Mouse (Mus musculus) heart, embryonic 11.5 days (tissue): ENCODE results near the gene Nomo1. TPM values are rescaled to one million over a fixed set of nuclear protein-coding genes. Genes with fewer than 3 reads are reported as not detected.

Experiments
- ATAC-seq: fragments of 200-750 bp; cut with Nextera tagmentation; replicated peaks from 2 replicates; pipeline ENCODE4 v1.8.0; 2017; ENCODE audit warnings: moderate library complexity; ENCODE audit not compliant: insufficient number of reproducible peaks, low FRiP score, low TSS enrichment
- H3K27ac ChIP-seq: fragments of 300-500 bp; sonication (generic); 2 replicates; pipeline ENCODE4 v1.5.1; 2014; ENCODE audit warnings: mild to moderate bottlenecking, low read depth, low read length
- H3K27me3 ChIP-seq: fragments of 300-500 bp; sonication (generic); 2 replicates; pipeline ENCODE4 v1.6.1; 2014; ENCODE audit warnings: mild to moderate bottlenecking, low read length, mixed read lengths; ENCODE audit not compliant: control insufficient read depth, insufficient read depth
- H3K36me3 ChIP-seq: fragments of 300-500 bp; sonication (generic); 2 replicates; pipeline ENCODE4 v1.6.1; 2014; ENCODE audit warnings: mild to moderate bottlenecking, low read length, moderate library complexity, mixed read lengths; ENCODE audit not compliant: control insufficient read depth, insufficient read depth
- H3K4me1 ChIP-seq: fragments of 300-500 bp; sonication (generic); 2 replicates; pipeline ENCODE4 v1.6.1; 2014; ENCODE audit warnings: low read length; ENCODE audit not compliant: control insufficient read depth, insufficient read depth
- H3K4me2 ChIP-seq: fragments of 300-500 bp; sonication (generic); 2 replicates; pipeline ENCODE4 v1.6.1; 2014; ENCODE audit warnings: mild to moderate bottlenecking, moderate library complexity
- H3K4me3 ChIP-seq: fragments of 300-500 bp; sonication (generic); 2 replicates; pipeline ENCODE4 v1.5.1; 2014; ENCODE audit warnings: low read depth, low read length
- H3K9ac ChIP-seq: fragments of 300-500 bp; sonication (generic); 2 replicates; pipeline ENCODE4 v1.6.1; 2014; ENCODE audit warnings: mild to moderate bottlenecking, low read depth, low read length, moderate library complexity
- H3K9me3 ChIP-seq: fragments of 300-500 bp; sonication (generic); replicated peaks from 2 replicates; pipeline ENCODE4 v1.6.1; 2016; ENCODE audit warnings: low read length; ENCODE audit not compliant: control insufficient read depth
- WGBS: fragments of 180-500 bp; shearing (Covaris S2); extraction: QIAGEN DNeasy Blood & Tissue Kit; methylation state at CpG from one replicate; pipeline ENCODE4 v1.1.7; 2014; ENCODE audit not compliant: insufficient replicate concordance; 5-methylcytosine and 5-hydroxymethylcytosine counted together
- polyA plus RNA-seq: library from polyadenylated mRNA; unstranded; fragments of >200 nt; fragmentation: Nextera tagmentation; extraction: Ambion mirVana; gene quantifications from 2 replicates; pipeline ENCODE4 v1.2.1, GENCODE M21; 2014

Nomo1 gene
- polyA plus RNA-seq, 1 experiment from 2014 or later, result 20.8 TPM

DNA sequence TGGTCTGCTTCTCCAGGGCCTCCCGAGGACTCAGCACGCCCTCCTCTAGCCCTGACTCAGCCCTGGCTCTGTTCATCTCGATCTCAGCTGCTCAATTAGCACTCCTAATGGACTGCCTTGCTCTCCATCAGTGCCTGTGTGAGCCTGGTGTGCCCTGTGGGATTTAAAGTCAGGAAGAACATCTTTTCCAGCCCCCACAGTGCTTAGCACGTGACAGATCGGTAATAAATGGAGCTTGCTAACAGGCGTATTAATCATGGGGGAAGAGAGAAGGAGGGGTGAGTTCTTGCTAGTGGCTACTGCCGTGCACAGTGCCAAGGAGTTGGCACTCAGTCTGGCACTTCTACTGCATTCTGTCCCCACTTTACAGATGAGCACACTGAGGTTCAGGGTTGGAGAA is 94.7 kb downstream of the Nomo1 start:
- H3K4me1 ChIP-seq, result peaks cover 11% of the 10 kb centered on the region
- H3K9me3 ChIP-seq, result no peaks in the 10 kb centered on the region
- no peak for ATAC-seq
- H3K27ac ChIP-seq, result no peak overlapping the region
- WGBS, result 65% methylated on average over 7 of the region's 7 CpGs
- no peaks in the 10 kb centered on the region for H3K36me3 ChIP-seq
- no peak overlapping the region for H3K4me3 ChIP-seq
- no peak overlapping the region for H3K4me2 ChIP-seq
- H3K27me3 ChIP-seq, result peaks cover 6% of the 10 kb centered on the region
- no peak overlapping the region for H3K9ac ChIP-seq

DNA sequence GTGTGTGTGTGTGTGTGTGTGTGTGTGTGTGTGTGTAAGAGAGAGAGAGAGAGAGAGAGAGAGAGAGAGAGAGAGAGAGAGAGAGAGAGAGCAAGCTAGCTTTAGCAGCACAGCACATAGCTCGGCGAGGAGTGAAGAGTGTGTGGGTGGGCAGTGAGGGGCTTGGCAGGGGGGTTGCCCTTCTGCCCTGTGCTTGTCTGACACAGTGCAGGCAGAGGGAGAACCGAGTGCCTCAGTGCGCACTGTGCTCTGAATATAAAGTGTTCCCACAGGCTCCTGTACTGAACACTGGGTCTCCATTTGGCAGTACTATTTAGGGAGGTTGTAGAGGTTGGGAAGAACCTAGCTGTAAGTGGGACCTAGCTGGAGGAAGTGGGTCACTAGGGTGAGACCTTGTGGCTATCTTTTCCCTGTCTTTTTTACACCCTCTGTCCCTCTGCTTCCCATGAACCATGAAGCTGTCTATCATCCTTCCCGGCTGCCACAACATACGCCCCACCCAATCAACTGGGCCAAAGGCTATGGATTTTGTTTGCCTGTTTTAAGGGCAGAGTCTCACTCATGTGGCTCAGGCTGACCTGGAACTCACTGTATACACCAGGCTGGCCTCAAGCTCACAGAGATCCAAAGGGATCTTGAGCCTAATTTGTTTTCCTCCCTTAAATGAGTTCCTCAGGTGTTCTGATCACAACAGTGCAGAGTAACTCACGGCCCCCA is 96.1 kb downstream of the Nomo1 start:
- H3K4me2 ChIP-seq, result no peak overlapping the region
- no peak overlapping the region for H3K4me3 ChIP-seq
- peaks cover 22% of the 10 kb centered on the region for H3K4me1 ChIP-seq
- no peaks in the 10 kb centered on the region for H3K9me3 ChIP-seq
- ATAC-seq, result no peak
- WGBS, result 41% methylated on average over 7 of the region's 7 CpGs
- no peak overlapping the region for H3K27ac ChIP-seq
- H3K27me3 ChIP-seq, result peaks cover 6% of the 10 kb centered on the region
- H3K9ac ChIP-seq, result no peak overlapping the region
- H3K36me3 ChIP-seq, result no peaks in the 10 kb centered on the region

DNA sequence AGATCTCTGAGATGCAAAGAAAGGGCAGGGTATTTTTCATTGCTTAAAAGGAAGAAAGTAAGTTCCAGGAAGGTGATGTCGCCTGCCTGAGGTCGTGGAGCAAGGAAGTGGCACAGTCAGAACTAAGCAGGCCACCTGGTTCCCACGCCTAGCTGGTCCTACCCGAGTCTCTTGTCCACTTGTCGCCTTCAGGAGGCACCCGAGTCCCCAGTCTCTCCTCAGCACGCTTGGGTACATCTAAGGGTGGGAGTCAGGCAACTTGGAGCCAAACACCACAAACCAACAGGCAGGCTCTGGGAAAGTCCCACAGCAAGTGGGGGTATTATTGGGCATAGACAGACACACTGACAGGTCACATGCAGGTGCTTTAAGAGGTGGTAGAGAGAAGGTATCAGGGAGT is 97.2 kb downstream of the Nomo1 start:
- Histone ChIP-seq H3K4me3 (no peak overlapping the region), H3K27me3 (peaks cover 8% of the 10 kb centered on the region), H3K27ac (no peak overlapping the region), H3K4me2 (no peak overlapping the region), H3K9me3 (no peaks in the 10 kb centered on the region), H3K36me3 (no peaks in the 10 kb centered on the region), H3K9ac (no peak overlapping the region), H3K4me1 (peaks cover 20% of the 10 kb centered on the region; the same call in 1 of the 2 replicates)
- WGBS, result 52% methylated on average over 7 of the region's 7 CpGs
- ATAC-seq, result no peak

DNA sequence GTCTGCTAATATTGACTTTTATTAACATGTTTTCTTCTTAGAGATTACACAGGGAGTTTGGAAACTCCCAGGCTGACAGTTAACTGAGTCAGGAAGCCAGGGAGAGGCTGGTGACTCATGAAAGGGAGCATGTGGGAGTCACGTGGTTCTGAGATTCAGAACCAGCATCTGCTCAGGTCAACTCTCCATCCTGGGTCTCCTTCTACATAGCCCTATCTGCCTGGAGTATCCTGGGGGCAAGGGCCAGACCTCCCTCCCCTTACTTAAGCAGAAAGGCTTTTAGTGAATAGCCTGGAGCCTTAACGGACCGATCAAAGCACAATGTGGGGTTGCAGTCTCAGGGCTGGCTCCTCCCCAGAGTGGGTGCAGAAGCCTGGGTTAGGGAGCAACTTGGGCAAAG is 97.8 kb downstream of the Nomo1 start:
- Histone ChIP-seq H3K4me1 (peaks cover 20% of the 10 kb centered on the region; the same call in 1 of the 2 replicates), H3K27ac (no peak overlapping the region), H3K4me3 (no peak overlapping the region), H3K4me2 (no peak overlapping the region), H3K9ac (no peak overlapping the region), H3K9me3 (no peaks in the 10 kb centered on the region), H3K36me3 (no peaks in the 10 kb centered on the region), H3K27me3 (peaks cover 8% of the 10 kb centered on the region)
- WGBS, result 37% methylated on average over 3 of the region's 3 CpGs
- ATAC-seq, result no peak

DNA sequence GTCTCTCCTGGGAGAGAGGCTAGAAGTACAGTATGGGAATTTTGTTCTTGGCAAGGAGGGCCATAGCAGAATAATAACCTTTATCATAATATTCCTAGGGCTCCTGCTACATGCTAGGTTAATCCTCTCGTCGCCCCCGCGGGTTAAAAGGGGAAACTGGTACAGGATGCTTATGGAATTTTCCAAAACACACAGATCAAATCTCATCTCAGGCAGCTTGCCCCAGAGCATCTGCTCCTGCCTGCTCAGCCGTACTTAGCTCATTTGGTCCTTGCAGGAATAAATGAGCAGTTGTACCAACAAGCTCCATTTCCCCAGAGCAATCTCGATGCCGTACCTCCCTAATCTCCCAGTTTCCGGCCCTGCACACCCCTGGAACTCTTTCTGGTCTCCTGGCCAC is 98.3 kb downstream of the Nomo1 start:
- no peak overlapping the region for H3K9ac ChIP-seq
- H3K4me2 ChIP-seq, result no peak overlapping the region
- 62% methylated on average over 8 of the region's 8 CpGs for WGBS
- H3K27me3 ChIP-seq, result peaks cover 7% of the 10 kb centered on the region
- no peaks in the 10 kb centered on the region for H3K36me3 ChIP-seq
- H3K9me3 ChIP-seq, result no peaks in the 10 kb centered on the region
- H3K27ac ChIP-seq, result no peak overlapping the region
- H3K4me3 ChIP-seq, result no peak overlapping the region
- no peak for ATAC-seq
- peaks cover 20% of the 10 kb centered on the region; the same call in 1 of the 2 replicates for H3K4me1 ChIP-seq

DNA sequence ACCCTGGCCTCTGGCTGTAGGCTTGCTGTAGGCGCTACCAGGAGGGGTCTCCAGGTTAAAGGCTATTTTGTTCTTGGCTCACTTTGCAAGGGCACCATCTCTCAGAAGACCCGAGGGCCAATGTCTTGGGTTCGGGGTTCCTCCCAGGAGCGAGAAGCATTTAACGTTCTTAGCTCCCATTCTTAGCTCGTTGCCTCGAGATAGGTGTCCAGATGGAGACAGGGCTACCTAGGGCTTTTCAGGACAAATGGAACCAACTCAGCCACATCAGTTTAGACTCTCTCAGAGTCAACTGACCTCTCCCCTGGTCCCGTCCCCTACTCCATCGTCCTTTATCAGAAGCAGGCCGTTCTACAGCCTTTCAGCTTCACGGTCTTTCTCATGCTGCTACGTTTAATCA is 98.7 kb downstream of the Nomo1 start:
- H3K9me3 ChIP-seq, result no peaks in the 10 kb centered on the region
- peaks cover 5% of the 10 kb centered on the region; the same call in 1 of the 2 replicates for H3K27me3 ChIP-seq
- H3K4me1 ChIP-seq, result peaks cover 20% of the 10 kb centered on the region; the same call in 1 of the 2 replicates
- no peak overlapping the region for H3K4me3 ChIP-seq
- no peak overlapping the region for H3K4me2 ChIP-seq
- WGBS, result 79% methylated on average over 12 of the region's 12 CpGs
- H3K9ac ChIP-seq, result no peak overlapping the region
- no peak for ATAC-seq
- no peak overlapping the region for H3K27ac ChIP-seq
- H3K36me3 ChIP-seq, result no peaks in the 10 kb centered on the region

Other genes starting within 250 kb of the Nomo1 start
- gene Lmtk3, start 250.0 kb upstream of the Nomo1 start, polyA plus RNA-seq, result 0.41 and 1.1 TPM in 2 replicates
- gene Sult2b1, start 249.0 kb upstream of the Nomo1 start, polyA plus RNA-seq, result 0.27 and 0.33 TPM in 2 replicates
- 89.7 and 104 TPM in 2 replicates for gene Cyth2, start 219.1 kb upstream of the Nomo1 start, polyA plus RNA-seq
- 0.39 and 1.0 TPM in 2 replicates for gene Kcnj14, start 208.9 kb upstream of the Nomo1 start, polyA plus RNA-seq
- 48.7 and 49.8 TPM in 2 replicates for gene Grwd1, start 202.8 kb upstream of the Nomo1 start, polyA plus RNA-seq
- 76.0 and 115 TPM in 2 replicates for gene Kdelr1, start 160.9 kb upstream of the Nomo1 start, polyA plus RNA-seq
- 0.11 TPM in 2 replicates for gene Grin2d, start 155.3 kb upstream of the Nomo1 start, polyA plus RNA-seq
- gene Syngr4, start 137.0 kb upstream of the Nomo1 start, polyA plus RNA-seq, result 0.54 and 1.3 TPM in 2 replicates
- gene Tmem143, start 136.8 kb upstream of the Nomo1 start, polyA plus RNA-seq, result 5.5 and 5.8 TPM in 2 replicates
- gene Emp3, start 112.3 kb upstream of the Nomo1 start, polyA plus RNA-seq, result 62.4 and 65.3 TPM in 2 replicates
- gene Ccdc114, start 109.6 kb upstream of the Nomo1 start, polyA plus RNA-seq, result 2.0 and 3.4 TPM in 2 replicates
- 0.04 TPM in 2 replicates for gene Abcc6, start 3.4 kb upstream of the Nomo1 start, polyA plus RNA-seq
- 5.3 and 5.9 TPM in 2 replicates for gene Kcnj11, start 67.1 kb downstream of the Nomo1 start, polyA plus RNA-seq
- gene Abcc8, start 146.3 kb downstream of the Nomo1 start, polyA plus RNA-seq, result 4.8 and 6.8 TPM in 2 replicates
- gene Ush1c, start 204.8 kb downstream of the Nomo1 start, polyA plus RNA-seq, result 1.7 and 2.0 TPM in 2 replicates
- not detected in 2 replicates for gene Otog, start 207.3 kb downstream of the Nomo1 start, polyA plus RNA-seq